ENCODE assay signal across 26 mouse cellular contexts in the genomic region with DNA sequence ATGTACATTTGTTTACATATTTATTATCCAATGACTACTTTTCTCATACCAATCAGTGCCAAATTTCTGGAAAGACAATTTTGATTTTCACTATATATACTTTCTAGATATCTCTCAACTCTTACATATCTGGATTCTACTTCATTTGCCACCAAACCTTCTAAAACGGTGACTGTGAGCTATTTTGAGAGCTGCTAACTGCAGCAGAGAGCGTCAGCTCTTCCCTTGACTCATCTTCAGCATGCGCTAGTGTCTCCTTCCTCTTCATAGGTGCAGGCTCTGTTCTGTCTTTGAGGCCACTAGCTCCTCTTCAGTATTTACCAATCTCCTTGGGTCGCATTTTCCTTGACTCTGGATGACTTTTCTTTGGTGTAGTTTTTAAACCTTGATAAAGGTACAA.
"Had no signal": no experiment of that assay in that cellular context is flagged by ENCODE, and none has a peak within 500 bp of the region (broad histone marks: within the 10 kb centered on the region; RNA-seq: fewer than 3 reads in every experiment).

No protein-coding gene starts in this region.

- DNase-seq: gastrocnemius, postnatal 14 days; gastrocnemius, postnatal 36 days; heart, adult 11 months; heart, adult 2 months; heart, postnatal 14 days; heart, postnatal 36 days; kidney, adult 11 months; kidney, adult 2 months; kidney, postnatal 14 days; kidney, postnatal 36 days; layer of hippocampus, adult 9-11 months; layer of hippocampus, postnatal 36 days; left cerebral cortex, postnatal 4 days had no signal

- ATAC-seq: hindbrain, postnatal 0 days; intestine, embryonic 16.5 days; liver, embryonic 12.5 days had no signal

- H3K4me3 ChIP-seq: heart, adult 2 months; heart, embryonic 13.5 days; heart, embryonic 15.5 days; hindbrain, embryonic 13.5 days; hindbrain, embryonic 15.5 days; kidney, embryonic 15.5 days; limb, embryonic 13.5 days; limb, embryonic 15.5 days; liver, embryonic 12.5 days had no signal

- H3K9ac ChIP-seq: heart, embryonic 13.5 days; heart, embryonic 15.5 days; hindbrain, embryonic 13.5 days; hindbrain, embryonic 15.5 days; kidney, embryonic 15.5 days; limb, embryonic 13.5 days; limb, embryonic 15.5 days; liver, embryonic 12.5 days; liver, embryonic 14.5 days had no signal

- H3K36me3 ChIP-seq: heart, embryonic 13.5 days; heart, embryonic 15.5 days; hindbrain, embryonic 13.5 days; hindbrain, embryonic 15.5 days; kidney, embryonic 15.5 days; limb, embryonic 13.5 days; limb, embryonic 15.5 days; liver, embryonic 12.5 days had no signal

- H3K4me2 ChIP-seq: heart, embryonic 11.5 days; heart, embryonic 13.5 days; heart, embryonic 15.5 days; hindbrain, embryonic 13.5 days; hindbrain, embryonic 15.5 days; kidney, embryonic 15.5 days; limb, embryonic 13.5 days; limb, embryonic 15.5 days; liver, embryonic 12.5 days had no signal

- H3K4me1 ChIP-seq: heart, embryonic 13.5 days; heart, embryonic 15.5 days; hindbrain, embryonic 13.5 days; hindbrain, embryonic 15.5 days; kidney, embryonic 15.5 days; limb, embryonic 15.5 days; liver, embryonic 12.5 days had no signal

- H3K9me3 ChIP-seq: heart, embryonic 13.5 days; heart, embryonic 15.5 days; hindbrain, embryonic 13.5 days; hindbrain, embryonic 15.5 days; kidney, embryonic 15.5 days; limb, embryonic 13.5 days; limb, embryonic 15.5 days; liver, embryonic 12.5 days had no signal

- H3K27me3 ChIP-seq: heart, embryonic 13.5 days; heart, embryonic 15.5 days; hindbrain, embryonic 13.5 days; hindbrain, embryonic 15.5 days; kidney, embryonic 15.5 days; limb, embryonic 13.5 days; limb, embryonic 15.5 days; liver, embryonic 12.5 days had no signal

- H3K27ac ChIP-seq: heart, adult 2 months; heart, embryonic 13.5 days; heart, embryonic 15.5 days; hindbrain, embryonic 13.5 days; hindbrain, embryonic 15.5 days; hindbrain, postnatal 0 days; kidney, embryonic 15.5 days; kidney, postnatal 0 days; limb, embryonic 13.5 days; limb, embryonic 15.5 days; liver, embryonic 12.5 days; liver, embryonic 14.5 days had no signal
